Mouse (Mus musculus) ZHBTc4 (cell line): Measurements from ENCODE around the gene Lrrc47.

Experiments
- DNase-seq: peaks from one replicate; pipeline ENCODE4 v3.0.0-alpha.2; 2011; ENCODE audit warnings: low read depth, low spot score

The Lrrc47 gene

GRCm38 (mm10) chr4:154023754-154024601 is 12.4 kb downstream of the Lrrc47 start:
- DNase-seq = no peak

GRCm38 (mm10) chr4:154024729-154025521 is 13.4 kb downstream of the Lrrc47 start:
- DNase-seq = no peak

- peak; percentile 95 for DNase-seq
Observed at GRCm38 (mm10) chr4:154025641-154026440, 14.3 kb downstream of the Lrrc47 start, which contains the start of gene Smim1. Gene Smim1 (minus strand): TSS chr4:154026230.

GRCm38 (mm10) chr4:154026441-154026761 is 14.9 kb downstream of the Lrrc47 start:
- DNase-seq = no peak

- DNase-seq = no peak
Observed at GRCm38 (mm10) chr4:154028066-154028465, 16.5 kb downstream of the Lrrc47 start.

- peak; percentile 65 for DNase-seq
Observed at GRCm38 (mm10) chr4:154028646-154029045, 17.1 kb downstream of the Lrrc47 start.

- no peak for DNase-seq
Observed at GRCm38 (mm10) chr4:154037123-154037522, 25.6 kb downstream of the Lrrc47 start.

- no peak for DNase-seq
Observed at GRCm38 (mm10) chr4:154042577-154042976, 31.0 kb downstream of the Lrrc47 start, which contains the start of gene Ccdc27. Gene Ccdc27 (minus strand): TSS chr4:154042677.

GRCm38 (mm10) chr4:154045837-154046236 is 34.3 kb downstream of the Lrrc47 start:
- DNase-seq = no peak

- DNase-seq = no peak
Observed at GRCm38 (mm10) chr4:154051401-154051800, 39.9 kb downstream of the Lrrc47 start.

GRCm38 (mm10) chr4:154053065-154053464 is 41.5 kb downstream of the Lrrc47 start:
- DNase-seq = peak; percentile 25

GRCm38 (mm10) chr4:154055482-154055881 is 44.0 kb downstream of the Lrrc47 start:
- DNase-seq = no peak

GRCm38 (mm10) chr4:154056046-154056445 is 44.5 kb downstream of the Lrrc47 start:
- no peak for DNase-seq

GRCm38 (mm10) chr4:154056661-154057060 is 45.1 kb downstream of the Lrrc47 start:
- DNase-seq = no peak

- no peak for DNase-seq
Observed at GRCm38 (mm10) chr4:154057696-154058095, 46.2 kb downstream of the Lrrc47 start.

- DNase-seq = peak; percentile 51
Observed at GRCm38 (mm10) chr4:154064827-154065773, 53.6 kb downstream of the Lrrc47 start.

- DNase-seq = peak; percentile 91
Observed at GRCm38 (mm10) chr4:154070896-154071295, 59.4 kb downstream of the Lrrc47 start.
